Mouse (Mus musculus) spleen, postnatal 36 days (tissue): ENCODE measurements at regions not wholly inside any gene's neighbourhood (a gene's known extent, or its start where the extent isn't known, plus 50 kb on each side); places are given as distances from the start of the nearest gene placed in this dataset.

Source experiments
- DNase-seq, 2 experiments: peaks; one replicate each; pipeline ENCODE4 v3.0.0; 2022; ENCODE audit warnings: low spot score in 2 of 2, mixed read lengths in 1 of 2

DNA sequence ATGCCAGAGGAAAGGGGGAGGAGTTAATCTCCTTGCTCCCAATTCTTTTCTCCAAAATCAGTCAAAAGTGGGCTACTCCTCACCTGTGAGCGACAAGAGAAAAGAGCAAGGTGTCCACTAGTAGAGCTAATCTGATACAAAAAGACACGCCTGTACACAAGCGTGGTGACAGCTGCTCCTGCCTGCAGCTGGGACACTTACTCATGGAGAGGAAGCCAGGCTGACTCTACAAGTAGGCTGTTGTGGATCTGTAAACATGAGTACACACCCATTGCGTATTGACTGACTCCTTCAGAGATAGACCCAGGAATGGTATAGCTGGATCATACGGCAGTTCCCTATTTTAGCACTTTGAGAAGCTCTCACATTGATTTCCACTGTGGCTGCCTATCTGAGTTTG, 129.7 kb downstream of the Nuak1 start:
- DNase-seq = no peak

- DNase-seq = no peak
Observed at GRCm38 (mm10) chr10:84312656-84313055, 127.7 kb downstream of the Nuak1 start.

GRCm38 (mm10) chr10:84316857-84317256, 123.5 kb downstream of the Nuak1 start:
- no peak for DNase-seq

- DNase-seq = no peak
Observed at GRCm38 (mm10) chr10:84317960-84318359, 122.4 kb downstream of the Nuak1 start.
